Mouse (Mus musculus) yolk sac, embryonic 10.5 days (tissue): ENCODE data around the gene Foxn3.
A peak's percentile ranks its signal among the peaks of the same experiment; 100 is the strongest.

Experiments used
- DNase-seq: peaks from one replicate; pipeline ENCODE4 v3.0.0-alpha.2; 2017; ENCODE audit warnings: low spot score

The Foxn3 gene

GRCm38 (mm10) chr12:99562073-99562866 is 1.1 kb downstream of the Foxn3 start:
- DNase-seq = peak; percentile 71

- peak; percentile 62 for DNase-seq
These were observed 2.0 kb downstream of the Foxn3 start for GRCm38 (mm10) chr12:99561333-99561766.

- DNase-seq = peak; percentile 52
These were observed 2.6 kb downstream of the Foxn3 start for GRCm38 (mm10) chr12:99560701-99561332.

- DNase-seq = no peak
These were observed 3.9 kb downstream of the Foxn3 start for GRCm38 (mm10) chr12:99559483-99559882.

GRCm38 (mm10) chr12:99558476-99558875 is 4.9 kb downstream of the Foxn3 start:
- no peak for DNase-seq

GRCm38 (mm10) chr12:99557498-99557897 is 5.9 kb downstream of the Foxn3 start:
- no peak for DNase-seq

GRCm38 (mm10) chr12:99550629-99551028 is 12.8 kb downstream of the Foxn3 start:
- DNase-seq = no peak

- no peak for DNase-seq
These were observed 13.6 kb downstream of the Foxn3 start for GRCm38 (mm10) chr12:99549811-99550210.

GRCm38 (mm10) chr12:99548419-99548818 is 15.0 kb downstream of the Foxn3 start:
- DNase-seq = no peak

GRCm38 (mm10) chr12:99547295-99547694 is 16.1 kb downstream of the Foxn3 start:
- no peak for DNase-seq

- DNase-seq = no peak
These were observed 18.1 kb downstream of the Foxn3 start for GRCm38 (mm10) chr12:99545270-99545770.

- no peak for DNase-seq
These were observed 18.9 kb downstream of the Foxn3 start for GRCm38 (mm10) chr12:99544262-99545128.

- no peak for DNase-seq
These were observed 19.8 kb downstream of the Foxn3 start for GRCm38 (mm10) chr12:99543421-99544195.

- no peak for DNase-seq
These were observed 23.2 kb downstream of the Foxn3 start for GRCm38 (mm10) chr12:99540201-99540600.

GRCm38 (mm10) chr12:99537316-99537715 is 26.1 kb downstream of the Foxn3 start:
- no peak for DNase-seq

- no peak for DNase-seq
These were observed 27.0 kb downstream of the Foxn3 start for GRCm38 (mm10) chr12:99536426-99536825.

GRCm38 (mm10) chr12:99532342-99532741 is 31.0 kb downstream of the Foxn3 start:
- no peak for DNase-seq

- DNase-seq = no peak
These were observed 33.5 kb downstream of the Foxn3 start for GRCm38 (mm10) chr12:99529687-99530411.

- DNase-seq = no peak
These were observed 34.4 kb downstream of the Foxn3 start for GRCm38 (mm10) chr12:99528958-99529357.

- no peak for DNase-seq
These were observed 35.9 kb downstream of the Foxn3 start for GRCm38 (mm10) chr12:99527452-99527851.
